Mouse (Mus musculus) kidney, adult 18-20 months (tissue): ENCODE measurements at regions not wholly inside any gene's neighbourhood (a gene's known extent, or its start where the extent isn't known, plus 50 kb on each side); places are given as distances from the start of the nearest gene placed in this dataset.
A peak's percentile ranks its signal among the peaks of the same experiment; 100 is the strongest.
"Not testable (repeated sequence)": the region's sequence is repeated elsewhere in the genome, so short reads cannot be mapped to it uniquely, and the experiment has no call there.

Experiments
- DNase-seq: peaks from one replicate; pipeline ENCODE4 v3.0.0; 2021

GRCm38 (mm10) chr8:20812164-20812872 lies 80.2 kb upstream of the Defb33 start:
- DNase-seq: peak; percentile 7

- peak; percentile 8 for DNase-seq
Observed at GRCm38 (mm10) chr8:20813493-20813892, 79.0 kb upstream of the Defb33 start.

- DNase-seq: peak; percentile 53
Observed at GRCm38 (mm10) chr8:20822434-20822833, 70.0 kb upstream of the Defb33 start.

- peak; percentile 5 for DNase-seq
Observed at GRCm38 (mm10) chr8:20823219-20823618, 69.2 kb upstream of the Defb33 start.

GRCm38 (mm10) chr8:20839481-20839880 lies 53.0 kb upstream of the Defb33 start:
- DNase-seq: not testable (repeated sequence)
